Mouse (Mus musculus) ES-CJ7 (cell line): ENCODE measurements around the gene Tomm22.
"Not testable (repeated sequence)": the region's sequence is repeated elsewhere in the genome, so short reads cannot be mapped to it uniquely, and the experiment has no call there.

Experiments used
- DNase-seq: peaks from one replicate; pipeline ENCODE4 v3.0.0; 2011; ENCODE audit warnings: low read depth, low spot score

Gene Tomm22

DNA sequence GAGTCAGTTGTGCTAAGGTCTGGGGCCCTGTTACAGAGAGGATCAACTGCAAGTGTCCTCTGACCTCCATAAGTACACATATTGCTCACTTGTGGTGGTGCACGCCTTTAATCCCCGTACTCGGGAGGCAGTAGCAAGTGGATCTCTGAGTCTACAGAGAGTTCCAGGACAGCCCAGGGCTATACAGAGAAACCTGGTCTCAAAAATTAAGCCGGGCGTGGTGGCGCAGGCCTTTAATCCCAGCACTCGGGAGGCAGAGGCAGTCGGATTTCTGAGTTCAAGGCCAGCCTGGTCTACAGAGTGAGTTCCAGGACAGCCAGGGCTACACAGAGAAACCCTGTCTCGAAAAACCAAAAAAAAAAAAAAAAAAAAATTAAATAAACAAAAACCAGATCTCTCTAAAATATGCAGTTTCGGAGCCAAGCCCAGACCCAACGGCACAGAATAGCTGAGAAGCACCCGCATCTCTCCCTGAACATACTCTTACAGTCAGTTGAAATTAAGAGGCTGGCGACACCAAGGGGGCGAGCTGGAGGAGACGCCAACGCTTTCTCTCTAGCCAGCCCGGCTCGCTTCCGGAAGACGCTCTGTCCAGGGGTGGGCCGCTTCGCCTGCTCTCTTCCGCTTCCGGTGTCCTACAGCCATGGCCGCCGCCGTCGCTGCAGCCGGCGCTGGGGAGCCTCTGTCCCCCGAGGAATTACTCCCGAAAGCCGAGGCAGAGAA, at the start of gene Tomm22:
Gene Tomm22, plus strand, starts transcription at position 613 of the 723 bp plus-strand sequence.
- peak; percentile 94 for DNase-seq

GRCm38 (mm10) chr15:79630471-79630870, 40.2 kb upstream of the Tomm22 start:
- DNase-seq, result peak; percentile 68

DNA sequence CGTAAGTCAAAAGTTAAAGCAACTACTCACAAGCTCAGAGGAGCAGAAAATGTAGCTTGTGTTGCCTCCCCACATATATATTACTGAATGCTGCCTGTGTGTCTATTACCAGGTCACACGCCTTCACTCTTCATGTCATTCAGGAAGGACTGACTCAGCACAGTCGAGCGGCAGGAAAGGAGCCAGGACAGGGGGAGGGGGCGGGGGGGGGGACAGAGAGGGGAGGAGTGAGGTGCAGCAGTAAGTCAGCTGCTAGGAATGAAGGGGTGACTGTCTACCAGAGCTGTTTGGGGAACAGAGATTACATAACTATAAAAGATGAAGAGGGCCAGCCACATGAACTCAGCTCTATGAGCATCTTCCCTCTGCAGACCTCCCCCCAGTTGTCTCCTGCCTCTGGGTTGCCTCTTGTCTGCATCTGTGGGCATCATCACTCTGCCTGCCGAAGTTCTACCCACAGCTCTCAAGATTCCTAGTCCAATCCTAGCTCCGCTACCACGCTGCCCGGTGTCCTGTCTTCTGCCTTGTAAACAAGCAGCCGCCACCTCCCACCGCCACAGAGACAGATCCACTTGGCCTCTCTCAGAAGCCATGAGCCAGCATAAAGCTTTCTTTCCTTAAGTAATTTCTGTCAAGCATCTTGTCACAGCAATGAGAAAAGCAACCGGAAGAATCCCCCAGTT, 29.4 kb upstream of the Tomm22 start:
- DNase-seq, result no peak

DNA sequence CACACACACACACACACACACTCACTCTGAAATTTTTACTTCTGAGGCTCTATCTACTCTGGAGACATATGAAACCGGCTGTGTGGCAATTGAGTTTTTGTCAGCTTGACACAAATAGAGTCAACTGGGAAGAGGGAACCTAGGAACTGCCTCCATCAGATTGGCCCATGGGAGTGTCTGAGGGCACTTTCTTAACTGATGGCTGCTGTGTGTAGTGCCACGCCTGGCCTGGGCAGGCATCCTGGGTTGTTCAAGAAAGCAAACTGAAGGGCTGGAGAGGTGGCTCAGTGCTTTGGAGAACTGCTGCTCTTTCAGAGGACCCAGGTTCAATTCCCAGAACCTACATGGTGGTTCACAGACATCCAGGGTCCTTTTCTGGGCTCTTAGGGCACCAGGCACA, 25.2 kb upstream of the Tomm22 start:
- DNase-seq, result no peak

GRCm38 (mm10) chr15:79648130-79648529, 22.5 kb upstream of the Tomm22 start:
- DNase-seq, result no peak

GRCm38 (mm10) chr15:79650569-79650968, 20.1 kb upstream of the Tomm22 start:
- DNase-seq, result peak; percentile 82

DNA sequence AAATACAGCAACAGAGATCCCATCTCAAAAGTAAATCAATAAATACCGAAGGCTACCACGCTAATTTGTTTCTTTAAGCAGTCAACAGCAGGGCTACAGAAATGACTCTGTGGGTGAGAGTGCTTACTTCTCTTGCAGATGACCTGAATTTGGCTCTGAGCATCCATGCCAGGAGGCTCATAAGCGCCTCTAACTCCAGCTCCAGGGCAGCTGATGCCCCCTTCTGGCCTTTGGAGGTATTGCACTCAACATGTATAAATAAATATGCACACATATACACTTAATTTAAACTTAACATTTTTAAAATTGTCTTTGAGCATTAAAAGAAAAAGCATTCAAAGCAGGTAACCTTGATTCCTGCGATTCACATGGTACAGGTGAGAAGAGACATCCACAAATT, 19.2 kb upstream of the Tomm22 start:
- DNase-seq, result peak; percentile 70

DNA sequence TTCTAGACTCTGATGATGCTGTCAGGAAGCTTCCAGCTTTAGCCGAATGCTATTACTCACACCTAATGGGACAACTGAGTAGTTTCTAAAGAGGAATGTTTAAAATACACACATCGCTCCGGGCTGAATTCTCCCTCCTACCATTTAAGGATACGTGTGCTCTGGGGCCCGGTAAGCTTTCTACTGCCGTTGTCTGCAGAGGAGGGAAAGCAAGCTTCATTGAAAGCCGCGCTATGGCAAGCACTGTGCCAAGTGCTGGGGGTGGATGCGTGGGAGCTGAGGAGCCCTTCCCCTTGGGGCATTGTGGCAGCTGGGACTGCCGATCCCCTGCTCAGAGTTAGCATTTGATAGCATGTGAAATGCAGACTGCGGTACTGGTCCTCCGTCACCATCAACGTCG, 14.2 kb upstream of the Tomm22 start:
- no peak for DNase-seq

DNA sequence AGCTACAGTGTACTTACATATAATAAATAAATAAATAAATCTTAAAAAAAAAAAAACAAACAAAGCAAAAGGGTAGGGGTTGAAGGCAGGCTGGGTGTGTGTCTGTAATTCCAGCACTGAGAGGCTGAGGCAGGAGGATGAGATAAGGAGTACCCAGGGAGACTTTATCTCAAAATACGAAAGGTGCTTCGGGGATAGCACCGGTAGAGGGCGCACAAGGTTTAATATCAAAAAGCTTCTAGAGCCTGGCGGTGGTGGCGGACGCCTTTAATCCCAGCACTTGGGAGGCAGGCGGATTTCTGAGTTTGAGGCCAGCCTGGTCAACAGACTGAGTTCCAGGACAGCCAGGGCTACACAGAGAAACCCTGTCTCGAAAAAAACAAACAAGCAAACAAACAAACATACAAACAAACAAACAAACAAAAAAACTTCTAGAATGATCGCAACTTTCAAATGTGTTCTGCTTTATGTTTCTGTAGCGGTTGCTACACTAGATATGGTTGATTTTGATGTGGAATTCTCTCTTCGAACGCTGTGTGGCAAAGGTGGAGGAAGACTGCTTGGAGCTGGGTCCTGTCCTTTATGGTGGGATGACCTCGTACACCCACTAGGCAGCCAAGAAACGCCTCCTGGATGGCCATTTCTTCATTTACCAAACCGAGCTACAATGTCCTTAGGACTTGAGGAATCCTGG, 12.7 kb upstream of the Tomm22 start:
- peak; percentile 91 for DNase-seq

GRCm38 (mm10) chr15:79658531-79659375, 11.9 kb upstream of the Tomm22 start, which contains the start of the genes Fam227a and Cby1:
TSS of gene Fam227a (minus strand) at chr15:79658956.
TSS of gene Cby1 (plus strand) at chr15:79659199.
- DNase-seq, result peak; percentile 93

DNA sequence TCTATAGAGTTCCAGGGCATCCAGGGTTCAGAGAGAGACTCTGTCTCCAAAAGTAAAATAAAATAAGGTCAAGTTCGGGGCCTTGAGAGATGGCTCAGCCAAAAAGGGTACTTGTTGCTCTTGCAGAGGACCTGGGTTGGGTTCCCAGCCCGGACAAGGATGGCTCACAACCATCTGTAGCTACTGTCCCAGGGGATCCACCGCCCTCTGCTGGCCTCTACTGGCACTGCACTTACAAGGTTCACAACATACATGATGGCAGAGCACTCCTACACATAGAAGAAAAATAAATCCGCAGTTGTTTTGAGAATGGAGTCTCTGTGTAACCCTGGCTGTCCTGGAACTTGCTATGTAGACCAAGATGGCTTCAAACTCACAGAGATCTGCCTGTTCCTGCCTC, 8.8 kb upstream of the Tomm22 start:
- peak; percentile 86 for DNase-seq

DNA sequence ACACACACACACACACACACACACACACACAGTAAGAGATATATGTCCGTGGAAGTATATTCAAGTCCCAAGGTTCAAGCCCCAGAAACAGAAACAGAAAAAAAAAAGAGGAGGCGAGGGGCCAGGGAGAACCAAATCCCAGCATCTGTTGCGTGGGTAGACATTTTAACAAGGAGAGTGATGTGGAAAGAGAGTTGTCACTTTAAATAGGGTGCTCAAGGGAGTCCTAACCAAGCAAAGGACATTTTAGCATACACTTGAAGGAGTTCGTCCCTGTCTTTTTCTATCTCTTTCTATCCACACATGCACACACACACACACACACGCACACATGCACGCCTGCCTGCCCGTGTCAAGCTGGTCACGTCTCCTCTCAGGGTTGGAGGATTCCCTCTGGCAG, 6.0 kb upstream of the Tomm22 start:
- no peak for DNase-seq

DNA sequence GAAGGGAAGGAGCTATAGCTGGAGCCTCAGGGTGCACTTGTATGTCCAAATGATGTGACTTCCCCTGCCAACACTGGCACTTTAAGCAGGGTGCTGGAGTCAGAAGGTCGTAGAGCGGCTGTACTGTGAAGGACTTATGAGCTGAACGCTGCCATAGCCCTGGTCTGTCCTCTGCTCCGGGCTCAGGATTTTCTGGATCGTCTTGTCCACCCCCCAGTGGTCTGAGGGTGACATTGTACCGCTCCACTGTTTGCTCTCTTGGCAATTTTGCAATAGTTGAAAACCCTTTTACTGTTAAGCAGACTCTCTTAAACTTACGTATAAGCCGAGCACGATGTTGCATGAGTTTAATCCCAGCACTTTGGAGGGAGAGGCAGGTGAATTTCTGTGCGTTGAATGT, 1.5 kb upstream of the Tomm22 start:
- DNase-seq, result peak; percentile 43

- no peak for DNase-seq
Measured at GRCm38 (mm10) chr15:79670972-79671299, 275 bp downstream of the Tomm22 start.

DNA sequence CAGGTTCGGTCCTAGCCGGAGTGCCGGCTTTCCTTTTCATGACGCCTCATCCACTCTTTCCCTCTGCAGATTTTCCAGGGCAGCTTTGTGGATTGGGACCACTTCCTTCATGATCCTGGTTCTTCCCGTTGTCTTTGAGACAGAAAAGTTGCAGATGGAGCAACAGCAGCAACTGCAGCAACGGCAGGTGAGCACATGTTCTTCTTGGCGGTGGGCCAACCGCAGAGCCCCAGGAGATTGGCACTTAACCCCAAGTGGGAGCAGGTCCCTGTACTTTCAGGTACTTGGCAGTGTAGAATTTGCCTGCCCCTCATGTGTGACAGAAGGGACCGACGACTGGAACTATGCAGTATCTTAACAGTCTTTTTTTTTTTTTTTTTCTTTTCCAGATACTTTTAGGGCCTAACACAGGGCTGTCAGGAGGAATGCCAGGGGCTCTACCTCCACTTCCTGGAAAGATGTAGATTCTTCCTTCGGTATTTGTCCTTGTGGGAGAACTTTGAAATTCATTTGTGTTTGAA, 1.2 kb downstream of the Tomm22 start:
- DNase-seq, result not testable (repeated sequence)

- no peak for DNase-seq
Measured at GRCm38 (mm10) chr15:79677936-79678335, 7.3 kb downstream of the Tomm22 start.

GRCm38 (mm10) chr15:79681973-79682372, 11.3 kb downstream of the Tomm22 start:
- DNase-seq, result peak; percentile 67

DNA sequence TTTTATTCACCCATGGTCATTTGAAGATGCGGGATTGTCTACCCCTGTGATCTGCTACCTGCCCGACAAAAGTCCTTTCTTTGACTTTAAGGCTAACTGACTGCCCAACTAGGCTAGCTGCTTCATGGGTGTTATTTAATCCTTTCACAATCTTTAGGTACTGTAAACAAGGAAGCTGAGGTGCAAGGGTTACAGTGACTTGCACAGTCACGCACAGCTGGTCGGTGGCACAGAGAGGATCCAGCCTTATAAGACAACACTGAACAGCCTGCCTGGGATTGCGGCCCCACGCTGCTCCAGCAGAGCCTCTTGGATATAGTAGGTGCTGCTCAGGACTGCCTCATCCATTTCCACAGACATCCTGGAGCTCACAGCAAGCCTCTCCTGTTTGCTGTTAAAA, 12.5 kb downstream of the Tomm22 start:
- no peak for DNase-seq

DNA sequence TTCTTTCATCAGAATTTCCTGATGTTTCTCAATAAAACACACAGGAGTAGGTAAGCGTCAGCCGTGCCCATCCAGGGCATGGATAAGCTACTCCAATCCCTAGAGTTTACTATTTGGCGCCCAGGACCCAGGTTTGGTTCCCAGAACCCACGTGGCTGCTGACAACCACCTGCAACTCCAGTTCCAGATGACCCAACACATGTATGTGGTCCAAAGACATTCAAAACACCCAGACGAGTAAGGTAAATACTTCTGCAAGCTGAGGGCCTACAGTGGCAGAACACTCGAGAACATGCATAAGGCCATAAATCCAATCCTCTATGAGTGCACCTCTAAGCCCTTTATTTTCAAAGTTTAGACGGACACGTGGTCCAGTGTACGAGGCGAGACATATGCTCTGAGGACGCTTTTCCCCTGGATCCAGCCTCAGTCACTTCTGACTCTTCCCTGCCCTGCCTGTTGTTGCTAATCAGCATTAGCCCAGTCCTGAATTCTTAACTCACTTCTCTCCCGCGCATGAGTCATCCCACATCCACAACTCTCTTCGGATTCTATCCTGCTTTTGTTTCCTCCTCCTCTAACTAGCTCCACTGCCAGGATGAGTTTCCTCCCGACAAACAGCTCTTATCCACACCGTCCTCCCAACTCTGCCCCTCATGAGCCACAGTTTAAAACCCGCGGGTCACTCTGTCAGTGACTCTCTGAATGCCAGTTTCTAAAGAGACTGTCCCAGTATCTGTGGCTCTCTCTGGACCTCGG, 13.2 kb downstream of the Tomm22 start:
- DNase-seq, result no peak

DNA sequence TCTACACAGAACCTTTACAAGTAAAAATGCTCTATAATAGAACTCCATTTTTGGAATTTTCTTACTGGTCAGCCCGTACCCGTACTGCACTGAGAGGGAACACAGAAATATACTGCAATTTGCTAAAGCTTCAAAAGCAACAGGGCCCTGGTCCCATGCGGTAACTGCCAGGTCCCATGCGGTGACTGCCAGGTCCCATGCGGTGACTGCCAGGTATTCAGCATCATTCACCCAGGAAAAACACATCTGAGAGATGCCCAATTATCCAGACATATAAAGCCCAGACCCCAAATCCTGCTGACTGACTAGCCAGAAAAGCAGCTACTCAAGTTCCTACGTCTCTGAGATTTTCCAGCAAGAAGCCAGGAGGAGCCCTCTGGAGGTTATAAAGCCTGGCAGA, 14.0 kb downstream of the Tomm22 start:
- no peak for DNase-seq

- DNase-seq, result no peak
Measured at GRCm38 (mm10) chr15:79685141-79685641, 14.5 kb downstream of the Tomm22 start.
